Mouse (Mus musculus): ENCODE measurements around the gene Zdhhc3. TPM values are rescaled to one million over a fixed set of nuclear protein-coding genes. Genes with fewer than 3 reads are reported as not detected.

Gene Zdhhc3
- total RNA-seq, 2 experiments from 2014 or later = 61.9 to 68.6 TPM

GRCm38 (mm10) chr9:123047665-123048064 lies 65.3 kb downstream of the Zdhhc3 start:
- H3K4me3 ChIP-seq = no peak overlapping the region
- no peak for TF ChIP-seq CTCF (IDR thresholded peaks at IDR 0.05)
- intact Hi-C loops (cut with DNase I) = no loop called here
- no peak overlapping the region for H3K27ac ChIP-seq
- no peak for DNase-seq (ENCODE audit: extremely low spot score in 1 of 2, low spot score in 2 of 2)

GRCm38 (mm10) chr9:123034426-123034825 lies 78.6 kb downstream of the Zdhhc3 start, which contains the start of gene Tgm4:
Tgm4 (plus strand) TSS chr9:123034726.
- DNase-seq (ENCODE audit: extremely low spot score in 1 of 2, low spot score in 2 of 2) = no peak
- intact Hi-C loops (cut with DNase I) = no loop called here
- Histone ChIP-seq H3K27ac (no peak within 1 kb of the TSS), H3K4me3 (no peak within 1 kb of the TSS)
- TF ChIP-seq CTCF (IDR thresholded peaks at IDR 0.05) = no peak

- TF ChIP-seq CTCF (IDR thresholded peaks at IDR 0.05) = no peak
- Histone ChIP-seq H3K27ac (no peak overlapping the region), H3K4me3 (no peak overlapping the region)
- DNase-seq (ENCODE audit: extremely low spot score in 1 of 2, low spot score in 2 of 2) = no peak
- intact Hi-C loops (cut with DNase I) = no loop called here
These were observed 81.3 kb downstream of the Zdhhc3 start for GRCm38 (mm10) chr9:123031496-123032246.

- TF ChIP-seq CTCF (IDR thresholded peaks at IDR 0.05) = no peak
- Histone ChIP-seq H3K27ac (no peak overlapping the region), H3K4me3 (no peak overlapping the region)
- no peak for DNase-seq (ENCODE audit: extremely low spot score in 1 of 2, low spot score in 2 of 2)
- intact Hi-C loops (cut with DNase I) = no loop called here
These were observed 88.8 kb downstream of the Zdhhc3 start for GRCm38 (mm10) chr9:123024201-123024600.

- peak; percentile 14 to 19 for DNase-seq (ENCODE audit: extremely low spot score in 1 of 2, low spot score in 2 of 2)
- no peak; the same call in 1 of the 2 replicates for TF ChIP-seq CTCF (IDR thresholded peaks at IDR 0.05)
These were observed 91.2 kb downstream of the Zdhhc3 start for GRCm38 (mm10) chr9:123021636-123022379.

GRCm38 (mm10) chr9:123020995-123021631 lies 91.9 kb downstream of the Zdhhc3 start, which contains the start of gene Tmem42:
Tmem42 (plus strand) TSS chr9:123021326.
- intact Hi-C loops (cut with DNase I) = loop anchor here (1.0 kb wide), 1 partner anchor 71 kb away; the partner anchor contains the start of gene 1110059G10Rik
- DNase-seq (ENCODE audit: extremely low spot score in 1 of 2, low spot score in 2 of 2) = peak; percentile 85 to 86
- peak within 1 kb of the TSS; percentile 95 for H3K27ac ChIP-seq
- TF ChIP-seq CTCF (IDR thresholded peaks at IDR 0.05) = no peak
- peak within 1 kb of the TSS; percentile 94 for H3K4me3 ChIP-seq

More at GRCm38 (mm10) chr9:123021636-123022379, 91.2 kb downstream of the Zdhhc3 start:
- intact Hi-C loops (cut with DNase I) = loop anchor here (1.0 to 2.0 kb wide), 2 partner anchors 72 to 91 kb away; partner anchors contain the start of genes 1110059G10Rik, Exosc7 and Zdhhc3
- peak overlapping the region; percentile 94 for H3K4me3 ChIP-seq
- no peak overlapping the region for H3K27ac ChIP-seq

Other genes with a start within 250 kb of the Zdhhc3 start
- gene Zfp445, start 247.2 kb downstream of the Zdhhc3 start, total RNA-seq (2021) = 100 to 1,000 TPM; 169 to 173 TPM
- 1 to 10 TPM; 5.0 to 5.8 TPM for gene Zkscan7, start 227.5 kb downstream of the Zdhhc3 start, total RNA-seq (2021)
- 1 to 10 TPM; 7.9 to 8.3 TPM for gene Zfp105, start 190.1 kb downstream of the Zdhhc3 start, total RNA-seq (2021)
- gene 1110059G10Rik, start 162.2 kb downstream of the Zdhhc3 start, total RNA-seq (2021) = 10 to 100 TPM; 18.7 to 21.8 TPM
- 1 to 10 TPM; 1.3 to 1.5 TPM for gene Kif15, start 162.2 kb downstream of the Zdhhc3 start, total RNA-seq (2021)
- 10 to 100 TPM; 23.5 to 27.1 TPM for gene Tmem42, start 91.9 kb downstream of the Zdhhc3 start, total RNA-seq (2021)
- gene Tgm4, start 78.5 kb downstream of the Zdhhc3 start, total RNA-seq (2021) = 1 to 10 TPM; 1.8 to 2.6 TPM
- gene Exosc7, start within 50 bp of the Zdhhc3 start, total RNA-seq (2021) = 10 to 100 TPM; 43.0 to 48.9 TPM
- 1 to 10 TPM; 2.6 to 3.1 TPM for gene Clec3b, start 37.7 kb upstream of the Zdhhc3 start, total RNA-seq (2021)
- gene Cdcp1, start 102.8 kb upstream of the Zdhhc3 start, total RNA-seq (2021) = under 1 TPM in 1 of 2 experiments, not detected in 1; 0.29 TPM
- gene Tmem158, start 147.6 kb upstream of the Zdhhc3 start, total RNA-seq (2021) = 10 to 100 TPM; 44.7 to 60.5 TPM

Measured in left cerebral cortex, adult 2 months (tissue).